Mouse (Mus musculus): ENCODE measurements around the gene Pard3b. TPM values are rescaled to one million over a fixed set of nuclear protein-coding genes. Genes with fewer than 3 reads are reported as not detected.

Gene Pard3b
- polyA plus RNA-seq, 1 experiment from 2014 or later: 23.2 TPM

GRCm38 (mm10) chr1:62624836-62625235 lies 986.2 kb downstream of the Pard3b start:
- H3K9ac ChIP-seq: no peak overlapping the region

GRCm38 (mm10) chr1:62625332-62625731 lies 986.7 kb downstream of the Pard3b start:
- WGBS: 87% methylated on average over 4 of the region's 4 CpGs
- no peak for ATAC-seq (ENCODE audit: insufficient number of reproducible peaks, low FRiP score, low TSS enrichment, low read depth)

More at GRCm38 (mm10) chr1:62624836-62625235, 986.2 kb downstream of the Pard3b start:
- no peak for ATAC-seq (ENCODE audit: insufficient number of reproducible peaks, low FRiP score, low TSS enrichment, low read depth)
- Histone ChIP-seq H3K9me3 (replicated peaks) (no peaks in the 10 kb centered on the region), H3K4me3 (replicated peaks) (no peak overlapping the region), H3K4me2 (replicated peaks) (no peak overlapping the region), H3K27me3 (no peaks in the 10 kb centered on the region), H3K27ac (replicated peaks) (no peak overlapping the region), H3K4me1 (no peaks in the 10 kb centered on the region), H3K36me3 (no peaks in the 10 kb centered on the region)
- 93% methylated on average over 6 of the region's 6 CpGs for WGBS

GRCm38 (mm10) chr1:62625819-62626505 lies 987.3 kb downstream of the Pard3b start:
- no peak for ATAC-seq (ENCODE audit: insufficient number of reproducible peaks, low FRiP score, low TSS enrichment, low read depth)
- Histone ChIP-seq H3K9ac (no peak overlapping the region), H3K27ac (replicated peaks) (no peak overlapping the region), H3K4me2 (replicated peaks) (no peak overlapping the region), H3K9me3 (replicated peaks) (no peaks in the 10 kb centered on the region), H3K4me1 (no peaks in the 10 kb centered on the region), H3K27me3 (no peaks in the 10 kb centered on the region), H3K4me3 (replicated peaks) (no peak overlapping the region), H3K36me3 (no peaks in the 10 kb centered on the region)
- WGBS: 88% methylated on average over 10 of the region's 10 CpGs

More at GRCm38 (mm10) chr1:62625332-62625731, 986.7 kb downstream of the Pard3b start:
- no peak overlapping the region for H3K4me3 ChIP-seq (replicated peaks)
- H3K4me2 ChIP-seq (replicated peaks): no peak overlapping the region
- H3K36me3 ChIP-seq: no peaks in the 10 kb centered on the region
- no peaks in the 10 kb centered on the region for H3K9me3 ChIP-seq (replicated peaks)
- no peak overlapping the region for H3K9ac ChIP-seq
- H3K27me3 ChIP-seq: no peaks in the 10 kb centered on the region
- no peaks in the 10 kb centered on the region for H3K4me1 ChIP-seq
- no peak overlapping the region for H3K27ac ChIP-seq (replicated peaks)

GRCm38 (mm10) chr1:62629952-62630351 lies 991.3 kb downstream of the Pard3b start:
- Histone ChIP-seq H3K9ac (no peak overlapping the region), H3K9me3 (replicated peaks) (no peaks in the 10 kb centered on the region), H3K4me3 (replicated peaks) (no peak overlapping the region), H3K27ac (replicated peaks) (no peak overlapping the region), H3K36me3 (no peaks in the 10 kb centered on the region), H3K4me1 (no peaks in the 10 kb centered on the region), H3K27me3 (no peaks in the 10 kb centered on the region), H3K4me2 (replicated peaks) (no peak overlapping the region)
- ATAC-seq (ENCODE audit: insufficient number of reproducible peaks, low FRiP score, low TSS enrichment, low read depth): no peak
- WGBS: 57% methylated on average over 1 of the region's 1 CpGs

- no peak overlapping the region for H3K27ac ChIP-seq (replicated peaks)
- WGBS: 38% methylated on average over 10 of the region's 10 CpGs
- H3K9ac ChIP-seq: no peak overlapping the region
- ATAC-seq (ENCODE audit: insufficient number of reproducible peaks, low FRiP score, low TSS enrichment, low read depth): no peak
- H3K4me3 ChIP-seq (replicated peaks): no peak overlapping the region
- H3K4me1 ChIP-seq: no peaks in the 10 kb centered on the region
- H3K4me2 ChIP-seq (replicated peaks): no peak overlapping the region
- no peaks in the 10 kb centered on the region for H3K36me3 ChIP-seq
- no peaks in the 10 kb centered on the region for H3K9me3 ChIP-seq (replicated peaks)
- H3K27me3 ChIP-seq: no peaks in the 10 kb centered on the region
Observed at GRCm38 (mm10) chr1:62631511-62632305, 993.1 kb downstream of the Pard3b start.

- H3K36me3 ChIP-seq: no peaks in the 10 kb centered on the region
- WGBS: 95% methylated on average over 2 of the region's 2 CpGs
Observed at GRCm38 (mm10) chr1:62632886-62633285, 994.3 kb downstream of the Pard3b start.

GRCm38 (mm10) chr1:62635203-62635602 lies 996.6 kb downstream of the Pard3b start:
- ATAC-seq (ENCODE audit: insufficient number of reproducible peaks, low FRiP score, low TSS enrichment, low read depth): no peak
- H3K27me3 ChIP-seq: no peaks in the 10 kb centered on the region
- whole genome bisulfite sequencing: 53% methylated on average over 6 of the region's 6 CpGs

More at GRCm38 (mm10) chr1:62632886-62633285, 994.3 kb downstream of the Pard3b start:
- Histone ChIP-seq H3K4me1 (no peaks in the 10 kb centered on the region), H3K9ac (no peak overlapping the region), H3K4me3 (replicated peaks) (no peak overlapping the region), H3K4me2 (replicated peaks) (no peak overlapping the region), H3K27me3 (no peaks in the 10 kb centered on the region), H3K27ac (replicated peaks) (no peak overlapping the region), H3K9me3 (replicated peaks) (no peaks in the 10 kb centered on the region)
- no peak for ATAC-seq (ENCODE audit: insufficient number of reproducible peaks, low FRiP score, low TSS enrichment, low read depth)

GRCm38 (mm10) chr1:62636906-62637673 lies 998.5 kb downstream of the Pard3b start:
- ATAC-seq (ENCODE audit: insufficient number of reproducible peaks, low FRiP score, low TSS enrichment, low read depth): no peak
- H3K9ac ChIP-seq: no peak overlapping the region
- H3K4me3 ChIP-seq (replicated peaks): no peak overlapping the region
- no peaks in the 10 kb centered on the region for H3K27me3 ChIP-seq
- H3K27ac ChIP-seq (replicated peaks): no peak overlapping the region
- no peaks in the 10 kb centered on the region for H3K4me1 ChIP-seq
- no peaks in the 10 kb centered on the region for H3K9me3 ChIP-seq (replicated peaks)
- WGBS: 86% methylated on average over 6 of the region's 6 CpGs
- H3K4me2 ChIP-seq (replicated peaks): no peak overlapping the region
- no peaks in the 10 kb centered on the region for H3K36me3 ChIP-seq

More at GRCm38 (mm10) chr1:62635203-62635602, 996.6 kb downstream of the Pard3b start:
- Histone ChIP-seq H3K27ac (replicated peaks) (no peak overlapping the region), H3K4me1 (no peaks in the 10 kb centered on the region), H3K9ac (no peak overlapping the region), H3K4me2 (replicated peaks) (no peak overlapping the region), H3K36me3 (no peaks in the 10 kb centered on the region), H3K4me3 (replicated peaks) (no peak overlapping the region), H3K9me3 (replicated peaks) (no peaks in the 10 kb centered on the region)

GRCm38 (mm10) chr1:62639012-62639411 lies 1000.4 kb downstream of the Pard3b start:
- no peaks in the 10 kb centered on the region for H3K27me3 ChIP-seq
- no peaks in the 10 kb centered on the region for H3K4me1 ChIP-seq
- H3K4me3 ChIP-seq (replicated peaks): no peak overlapping the region
- no peaks in the 10 kb centered on the region for H3K9me3 ChIP-seq (replicated peaks)
- H3K27ac ChIP-seq (replicated peaks): no peak overlapping the region
- ATAC-seq (ENCODE audit: insufficient number of reproducible peaks, low FRiP score, low TSS enrichment, low read depth): no peak
- no peaks in the 10 kb centered on the region for H3K36me3 ChIP-seq
- WGBS: 72% methylated on average over 11 of the region's 11 CpGs
- H3K4me2 ChIP-seq (replicated peaks): no peak overlapping the region
- H3K9ac ChIP-seq: no peak overlapping the region

GRCm38 (mm10) chr1:62639440-62639839 lies 1000.8 kb downstream of the Pard3b start:
- Histone ChIP-seq H3K4me2 (replicated peaks) (no peak overlapping the region), H3K27ac (replicated peaks) (no peak overlapping the region), H3K27me3 (no peaks in the 10 kb centered on the region), H3K4me1 (no peaks in the 10 kb centered on the region), H3K4me3 (replicated peaks) (no peak overlapping the region), H3K9me3 (replicated peaks) (no peaks in the 10 kb centered on the region), H3K9ac (no peak overlapping the region), H3K36me3 (no peaks in the 10 kb centered on the region)
- ATAC-seq (ENCODE audit: insufficient number of reproducible peaks, low FRiP score, low TSS enrichment, low read depth): no peak
- 71% methylated on average over 4 of the region's 4 CpGs for WGBS
